Mouse (Mus musculus) gastrocnemius, adult 18-20 months (tissue): ENCODE measurements around the gene Fgb. TPM values are rescaled to one million over a fixed set of nuclear protein-coding genes. Genes with fewer than 3 reads are reported as not detected.

Experiments
- total RNA-seq, 2 experiments: library from RNA; stranded (reverse); gene quantifications; 2 replicates each; pipeline ENCODE4 v1.2.3; 2021

The Fgb gene
- total RNA-seq, 2 experiments from 2014 or later: 0.71 TPM; not detected in 1

Other genes with a start within 250 kb of the Fgb start
- gene Rbm46, start 173.4 kb downstream of the Fgb start, total RNA-seq: under 1 TPM in 1 of 2 experiments, not detected in 1; 0.12 TPM
- gene Lrat, start 145.9 kb downstream of the Fgb start, total RNA-seq: not detected
- gene Fgg, start 42.1 kb downstream of the Fgb start, total RNA-seq: 1 to 10 TPM in 1 of 2 experiments, not detected in 1; 1.4 TPM
- 1 to 10 TPM in 1 of 2 experiments, not detected in 1; 1.6 TPM for gene Fga, start 23.8 kb downstream of the Fgb start, total RNA-seq
- 10 to 100 TPM; 20.8 to 21.0 TPM for gene Plrg1, start 5.7 kb upstream of the Fgb start, total RNA-seq
- under 1 TPM; 0.37 to 0.66 TPM for gene Dchs2, start 78.1 kb upstream of the Fgb start, total RNA-seq